Mouse (Mus musculus): ENCODE measurements around the gene Wdr46.
"Not testable (repeated sequence)": the region's sequence is repeated elsewhere in the genome, so short reads cannot be mapped to it uniquely, and the experiment has no call there.

GRCm38 (mm10) chr17:33891892-33892291 is 48.6 kb upstream of the Wdr46 start:
- not testable (repeated sequence) for TF ChIP-seq POLR2A (IDR thresholded peaks at IDR 0.05; ENCODE audit: low read depth, low read length); ZNF384 (IDR thresholded peaks at IDR 0.05; ENCODE audit: low read depth, low read length); EP300 (IDR thresholded peaks at IDR 0.05; ENCODE audit: low read length); MAFK (IDR thresholded peaks at IDR 0.05; ENCODE audit: insufficient replicate concordance, low read length); ETS1 (conservative IDR thresholded peaks at IDR 0.05; ENCODE audit: low read depth, low read length)
